Mouse (Mus musculus): ENCODE measurements around the gene Jam3. TPM values are rescaled to one million over a fixed set of nuclear protein-coding genes. Genes with fewer than 3 reads are reported as not detected.

Jam3 gene
- total RNA-seq, 2 experiments from 2014 or later, result 5.5 to 11.4 TPM

- no peak overlapping the region for H3K27ac ChIP-seq
- intact Hi-C loops (cut with DNase I), result no loop called here
- TF ChIP-seq CTCF (IDR thresholded peaks at IDR 0.05), result no peak
- DNase-seq, result no peak
- no peak overlapping the region for H3K4me3 ChIP-seq
Measured at GRCm38 (mm10) chr9:27188677-27189241, 33.5 kb upstream of the Jam3 start.

- intact Hi-C loops (cut with DNase I), result no loop called here
- no peak overlapping the region for H3K27ac ChIP-seq
- DNase-seq, result no peak
- H3K4me3 ChIP-seq, result no peak overlapping the region
- no peak for TF ChIP-seq CTCF (IDR thresholded peaks at IDR 0.05)
Measured at GRCm38 (mm10) chr9:27185820-27186219, 30.6 kb upstream of the Jam3 start.

GRCm38 (mm10) chr9:27182087-27182486 lies 26.9 kb upstream of the Jam3 start:
- TF ChIP-seq CTCF (IDR thresholded peaks at IDR 0.05), result no peak
- no peak overlapping the region for H3K4me3 ChIP-seq
- DNase-seq, result no peak
- H3K27ac ChIP-seq, result no peak overlapping the region
- intact Hi-C loops (cut with DNase I), result no loop called here

GRCm38 (mm10) chr9:27180492-27180891 lies 25.3 kb upstream of the Jam3 start:
- DNase-seq, result no peak
- peak; percentile 26; the same call in 1 of the 2 replicates for TF ChIP-seq CTCF (IDR thresholded peaks at IDR 0.05)
- Histone ChIP-seq H3K27ac (no peak overlapping the region), H3K4me3 (no peak overlapping the region)
- intact Hi-C loops (cut with DNase I), result no loop called here

GRCm38 (mm10) chr9:27178935-27179334 lies 23.7 kb upstream of the Jam3 start:
- H3K27ac ChIP-seq, result no peak overlapping the region
- no peak for DNase-seq
- H3K4me3 ChIP-seq, result no peak overlapping the region
- TF ChIP-seq CTCF (IDR thresholded peaks at IDR 0.05), result no peak
- intact Hi-C loops (cut with DNase I), result no loop called here

GRCm38 (mm10) chr9:27176154-27176553 lies 20.9 kb upstream of the Jam3 start:
- peak; percentile 44 for DNase-seq
- H3K27ac ChIP-seq, result 0 out of 2 replicates have a peak overlapping the region, but pooled peaks have one; percentile 35
- no peak overlapping the region for H3K4me3 ChIP-seq
- intact Hi-C loops (cut with DNase I), result loop anchor here (1.0 kb wide), 2 partner anchors 42 to 70 kb away; no protein-coding TSS in a partner anchor
- TF ChIP-seq CTCF (IDR thresholded peaks at IDR 0.05), result peak; percentile 92

- no peak for TF ChIP-seq CTCF (IDR thresholded peaks at IDR 0.05)
- Histone ChIP-seq H3K4me3 (no peak overlapping the region), H3K27ac (0 out of 2 replicates have a peak overlapping the region, but pooled peaks have one; percentile 35)
- no peak for DNase-seq
- intact Hi-C loops (cut with DNase I), result loop anchor here (1.0 kb wide), 2 partner anchors 41 to 69 kb away; no protein-coding TSS in a partner anchor
Measured at GRCm38 (mm10) chr9:27175682-27176081, 20.5 kb upstream of the Jam3 start.

GRCm38 (mm10) chr9:27175241-27175640 lies 20.0 kb upstream of the Jam3 start:
- TF ChIP-seq CTCF (IDR thresholded peaks at IDR 0.05), result no peak

GRCm38 (mm10) chr9:27174079-27174478 lies 18.9 kb upstream of the Jam3 start:
- DNase-seq, result no peak
- Histone ChIP-seq H3K27ac (no peak overlapping the region), H3K4me3 (no peak overlapping the region)
- no peak for TF ChIP-seq CTCF (IDR thresholded peaks at IDR 0.05)
- intact Hi-C loops (cut with DNase I), result no loop called here

More at GRCm38 (mm10) chr9:27175241-27175640, 20.0 kb upstream of the Jam3 start:
- intact Hi-C loops (cut with DNase I), result no loop called here
- no peak overlapping the region for H3K4me3 ChIP-seq
- no peak overlapping the region for H3K27ac ChIP-seq
- no peak for DNase-seq

GRCm38 (mm10) chr9:27173646-27174045 lies 18.4 kb upstream of the Jam3 start:
- Histone ChIP-seq H3K4me3 (no peak overlapping the region), H3K27ac (no peak overlapping the region)
- no peak for DNase-seq
- TF ChIP-seq CTCF (IDR thresholded peaks at IDR 0.05), result no peak
- intact Hi-C loops (cut with DNase I), result no loop called here

GRCm38 (mm10) chr9:27172839-27173238 lies 17.6 kb upstream of the Jam3 start:
- Histone ChIP-seq H3K4me3 (no peak overlapping the region), H3K27ac (no peak overlapping the region)
- TF ChIP-seq CTCF (IDR thresholded peaks at IDR 0.05), result no peak
- intact Hi-C loops (cut with DNase I), result no loop called here
- no peak for DNase-seq

GRCm38 (mm10) chr9:27170726-27171125 lies 15.5 kb upstream of the Jam3 start:
- DNase-seq, result no peak
- Histone ChIP-seq H3K27ac (no peak overlapping the region; the same call in 1 of the 2 replicates), H3K4me3 (no peak overlapping the region)
- no peak for TF ChIP-seq CTCF (IDR thresholded peaks at IDR 0.05)
- intact Hi-C loops (cut with DNase I), result no loop called here

GRCm38 (mm10) chr9:27166981-27167380 lies 11.8 kb upstream of the Jam3 start:
- no peak for DNase-seq
- no peak for TF ChIP-seq CTCF (IDR thresholded peaks at IDR 0.05)
- H3K27ac ChIP-seq, result no peak overlapping the region
- no peak overlapping the region for H3K4me3 ChIP-seq
- intact Hi-C loops (cut with DNase I), result no loop called here

GRCm38 (mm10) chr9:27165596-27165995 lies 10.4 kb upstream of the Jam3 start:
- H3K4me3 ChIP-seq, result no peak overlapping the region
- DNase-seq, result no peak
- H3K27ac ChIP-seq, result no peak overlapping the region
- no peak for TF ChIP-seq CTCF (IDR thresholded peaks at IDR 0.05)
- intact Hi-C loops (cut with DNase I), result no loop called here

Data from gastrocnemius, adult 2 months (tissue).